17 mouse cellular contexts compared by ENCODE assay signal in genomic region chr4:131461728-131462127, GRCm38 (mm10).
DNase-seq lines count a peak whose midpoint lies in the region; ATAC-seq and TF ChIP-seq lines count a peak whose summit lies in the region.
"Had no signal": no experiment of that assay in that cellular context is flagged by ENCODE, and none has a peak within 500 bp of the region (broad histone marks: within the 10 kb centered on the region; RNA-seq: fewer than 3 reads in every experiment).

No protein-coding gene starts in this region.

- no peak for TF ChIP-seq CTCF in hindbrain, postnatal 0 days (IDR thresholded peaks at IDR 0.05; ENCODE audit: low read depth)

- peaks cover 15% of the 10 kb centered on the region; the same call in 1 of the 2 replicates for H3K9me3 ChIP-seq in midbrain, embryonic 13.5 days
- 0 out of 2 replicates have a peak, but pooled peaks cover 5% of the 10 kb centered on the region for H3K9me3 ChIP-seq in midbrain, embryonic 15.5 days
- peaks cover 10% of the 10 kb centered on the region; the same call in 1 of the 2 replicates for H3K9me3 ChIP-seq in forebrain, embryonic 14.5 days (replicated peaks; ENCODE audit: control insufficient read depth, low read length)
- H3K9me3 ChIP-seq in hindbrain, postnatal 0 days (ENCODE audit: low read length) = 0 out of 2 replicates have a peak, but pooled peaks cover 3% of the 10 kb centered on the region

- 42% methylated on average over 7 of the region's 7 CpGs for WGBS in midbrain, embryonic 13.5 days
- WGBS in midbrain, embryonic 15.5 days = 36% methylated on average over 7 of the region's 7 CpGs
- 5% methylated on average over 7 of the region's 7 CpGs for WGBS in forebrain, embryonic 14.5 days
- WGBS in hindbrain, postnatal 0 days = 29% methylated on average over 7 of the region's 7 CpGs

- no peak overlapping the region for H3K4me3 ChIP-seq in midbrain, embryonic 13.5 days (replicated peaks)
- H3K4me3 ChIP-seq in midbrain, embryonic 15.5 days = no peak overlapping the region
- H3K4me3 ChIP-seq in forebrain, embryonic 14.5 days (ENCODE audit: low read depth, low read length) = no peak overlapping the region
- H3K4me3 ChIP-seq in hindbrain, postnatal 0 days (ENCODE audit: low read length) = no peak overlapping the region
- H3K4me3 ChIP-seq: heart, embryonic 15.5 days; limb, embryonic 12.5 days; megakaryocyte, embryonic 14.5 days had no signal

- peak overlapping the region; percentile 62 for H3K27ac ChIP-seq in midbrain, embryonic 13.5 days
- H3K27ac ChIP-seq in midbrain, embryonic 15.5 days = no peak overlapping the region
- H3K27ac ChIP-seq in forebrain, embryonic 14.5 days (ENCODE audit: low read depth, low read length) = peak overlapping the region; percentile 71
- peak overlapping the region; percentile 36; the same call in 1 of the 2 replicates for H3K27ac ChIP-seq in hindbrain, postnatal 0 days
- H3K27ac ChIP-seq: heart, embryonic 15.5 days; limb, embryonic 12.5 days; liver, embryonic 14.5 days had no signal

- peaks cover 31% of the 10 kb centered on the region for H3K4me1 ChIP-seq in midbrain, embryonic 13.5 days (replicated peaks)
- H3K4me1 ChIP-seq in midbrain, embryonic 15.5 days = peaks cover 15% of the 10 kb centered on the region
- H3K4me1 ChIP-seq in forebrain, embryonic 14.5 days (ENCODE audit: control insufficient read depth, insufficient read depth, low read length) = peaks cover 19% of the 10 kb centered on the region
- 0 out of 2 replicates have a peak, but pooled peaks cover 4% of the 10 kb centered on the region for H3K4me1 ChIP-seq in hindbrain, postnatal 0 days (ENCODE audit: insufficient read depth, low read length)
- H3K4me1 ChIP-seq: heart, embryonic 15.5 days; megakaryocyte, embryonic 14.5 days had no signal

- DNase-seq in forebrain, embryonic 14.5 days (ENCODE audit: low spot score) = peak; percentile 91
- DNase-seq in hindbrain, postnatal 0 days (ENCODE audit: low spot score) = peak; percentile 61
- peak; percentile 86 for DNase-seq in retina, postnatal 1 day
- no peak for DNase-seq in adrenal gland, postnatal 4 days (ENCODE audit: low spot score in 2 of 2)
- DNase-seq in spleen, postnatal 36 days (ENCODE audit: low spot score in 2 of 2) = no peak
- no peak for DNase-seq in kidney, adult 8-10 months
- DNase-seq: adrenal gland, adult 2 months; cerebellum, adult 9-11 months; thymus, postnatal 4 days had no signal

- H3K9ac ChIP-seq in midbrain, embryonic 13.5 days (replicated peaks) = no peak overlapping the region
- H3K9ac ChIP-seq in midbrain, embryonic 15.5 days = no peak overlapping the region
- H3K9ac ChIP-seq in forebrain, embryonic 14.5 days (ENCODE audit: low read length) = no peak overlapping the region
- H3K9ac ChIP-seq in hindbrain, postnatal 0 days (replicated peaks; ENCODE audit: low read length) = no peak overlapping the region
- H3K9ac ChIP-seq: heart, embryonic 15.5 days; limb, embryonic 12.5 days; liver, embryonic 14.5 days had no signal

- no peak overlapping the region for H3K4me2 ChIP-seq in midbrain, embryonic 13.5 days (replicated peaks)
- H3K4me2 ChIP-seq in midbrain, embryonic 15.5 days = no peak overlapping the region
- no peak overlapping the region for H3K4me2 ChIP-seq in forebrain, embryonic 14.5 days (ENCODE audit: low read length)
- no peak overlapping the region for H3K4me2 ChIP-seq in hindbrain, postnatal 0 days (ENCODE audit: low read depth, low read length)
- H3K4me2 ChIP-seq: heart, embryonic 15.5 days; limb, embryonic 12.5 days had no signal

- no peaks in the 10 kb centered on the region for H3K27me3 ChIP-seq in midbrain, embryonic 13.5 days
- H3K27me3 ChIP-seq in midbrain, embryonic 15.5 days (replicated peaks) = no peaks in the 10 kb centered on the region
- no peaks in the 10 kb centered on the region for H3K27me3 ChIP-seq in forebrain, embryonic 14.5 days (replicated peaks; ENCODE audit: control insufficient read depth, insufficient read depth, low read length)
- no peaks in the 10 kb centered on the region for H3K27me3 ChIP-seq in hindbrain, postnatal 0 days (ENCODE audit: insufficient read depth, low read length)
- H3K27me3 ChIP-seq: heart, embryonic 15.5 days; megakaryocyte, embryonic 14.5 days had no signal

- H3K36me3 ChIP-seq in midbrain, embryonic 13.5 days = no peaks in the 10 kb centered on the region
- no peaks in the 10 kb centered on the region for H3K36me3 ChIP-seq in midbrain, embryonic 15.5 days (replicated peaks)
- no peaks in the 10 kb centered on the region for H3K36me3 ChIP-seq in forebrain, embryonic 14.5 days (ENCODE audit: control insufficient read depth, insufficient read depth, low read length)
- no peaks in the 10 kb centered on the region for H3K36me3 ChIP-seq in hindbrain, postnatal 0 days (ENCODE audit: insufficient read depth, low read length)
- H3K36me3 ChIP-seq: heart, embryonic 15.5 days; limb, embryonic 12.5 days had no signal

- peak; percentile 75 for ATAC-seq in midbrain, embryonic 13.5 days
- ATAC-seq in midbrain, embryonic 15.5 days (replicated peaks) = no peak
- peak; percentile 91 for ATAC-seq in forebrain, embryonic 14.5 days
- 0 out of 2 replicates have a peak, but pooled peaks have one; percentile 24 for ATAC-seq in hindbrain, postnatal 0 days
- ATAC-seq: inflammation-experienced regulatory T-cells, adult 6 months; lung, postnatal 0 days had no signal

Comparison
In these comparisons a context has a peak if more than half of its experiments do, and no peak if none do; other contexts are left out.
1. DNase-seq: peak in forebrain, embryonic 14.5 days (single experiment), hindbrain, postnatal 0 days (single experiment) and retina, postnatal 1 day (single experiment); none in adrenal gland, postnatal 4 days (0 of 2), spleen, postnatal 36 days (0 of 2) and kidney, adult 8-10 months (0 of 2).